Comparison of ENCODE assay signal across 16 mouse cellular contexts in the genomic region with DNA sequence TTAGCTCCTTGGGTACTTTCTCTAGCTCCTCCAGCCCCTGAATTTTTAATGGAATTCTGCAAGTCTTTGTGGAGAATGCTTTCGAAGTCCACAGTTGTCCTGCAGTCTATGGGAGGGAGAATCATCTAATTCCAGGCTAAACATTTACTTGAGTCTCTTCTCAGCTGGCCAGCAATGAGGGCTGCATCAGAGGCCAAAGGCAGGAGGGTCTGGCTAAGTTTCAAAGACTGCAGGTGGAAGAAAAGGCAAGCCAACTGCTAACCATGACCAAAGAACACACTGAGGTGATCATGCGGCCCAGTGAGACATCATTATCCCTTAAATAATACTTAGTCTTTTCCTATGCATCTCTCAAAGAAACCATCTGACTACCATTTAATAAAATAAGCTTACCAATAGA.
DNase-seq lines count a peak whose midpoint lies in the region; ATAC-seq and TF ChIP-seq lines count a peak whose summit lies in the region.
"Had no signal": no experiment of that assay in that cellular context is flagged by ENCODE, and none has a peak within 500 bp of the region (broad histone marks: within the 10 kb centered on the region; RNA-seq: fewer than 3 reads in every experiment).

No protein-coding gene starts in this region.

- no peak for ATAC-seq in kidney, embryonic 16.5 days (ENCODE audit: low FRiP score, low TSS enrichment)
- ATAC-seq: forebrain, embryonic 16.5 days had no signal

- H3K9me3 ChIP-seq in kidney, embryonic 16.5 days (ENCODE audit: low read length), result no peaks in the 10 kb centered on the region
- H3K9me3 ChIP-seq: hindbrain, embryonic 12.5 days had no signal

- no peaks in the 10 kb centered on the region for H3K36me3 ChIP-seq in kidney, adult 2 months (ENCODE audit: control insufficient read depth, insufficient read depth, low read length)
- no peaks in the 10 kb centered on the region for H3K36me3 ChIP-seq in kidney, embryonic 16.5 days (ENCODE audit: insufficient read depth, low read length)
- H3K36me3 ChIP-seq: hindbrain, embryonic 12.5 days had no signal

- WGBS in kidney, adult 2 months, result 58% methylated on average over 2 of the region's 2 CpGs
- WGBS in kidney, embryonic 16.5 days, result 81% methylated on average over 2 of the region's 2 CpGs

- no peak for TF ChIP-seq POLR2A in kidney, adult 2 months (IDR thresholded peaks at IDR 0.05; ENCODE audit: low read depth, low read length)

- no peak overlapping the region for H3K9ac ChIP-seq in kidney, embryonic 16.5 days (replicated peaks; ENCODE audit: low read length)
- H3K9ac ChIP-seq: hindbrain, embryonic 12.5 days had no signal

- no peak overlapping the region for H3K27ac ChIP-seq in kidney, adult 2 months (ENCODE audit: insufficient read depth, low read depth, low read length)
- H3K27ac ChIP-seq in kidney, embryonic 16.5 days (ENCODE audit: low read length), result no peak overlapping the region
- H3K27ac ChIP-seq: hindbrain, embryonic 12.5 days; stomach, postnatal 0 days had no signal

- peaks cover 24% of the 10 kb centered on the region for H3K4me1 ChIP-seq in kidney, adult 2 months (ENCODE audit: control insufficient read depth, insufficient read depth, low read length)
- H3K4me1 ChIP-seq in kidney, embryonic 16.5 days (ENCODE audit: insufficient read depth, low read length), result peaks cover 6% of the 10 kb centered on the region; the same call in 1 of the 2 replicates

- H3K4me2 ChIP-seq in kidney, embryonic 16.5 days (replicated peaks; ENCODE audit: low read depth, low read length), result no peak overlapping the region
- H3K4me2 ChIP-seq: heart, embryonic 11.5 days; hindbrain, embryonic 12.5 days had no signal

- peak; percentile 91 for DNase-seq in kidney, adult 2 months
- DNase-seq in cerebellum, adult 18-20 months, result peak; percentile 55 to 71
- DNase-seq in cerebellum, postnatal 10 days, result peak; percentile 65 to 70
- peak; percentile 64 to 80 for DNase-seq in kidney, postnatal 25 days
- no peak for DNase-seq in retina, postnatal 1 day
- DNase-seq in lung, postnatal 10 days, result no peak
- DNase-seq: embryo, embryonic 11 days; gastrocnemius, postnatal 25 days; heart, postnatal 10 days; liver; lung, adult 18-20 months had no signal

- no peaks in the 10 kb centered on the region for H3K27me3 ChIP-seq in kidney, adult 2 months (replicated peaks; ENCODE audit: control insufficient read depth, insufficient read depth, low read length)
- H3K27me3 ChIP-seq in kidney, embryonic 16.5 days (ENCODE audit: insufficient read depth, low read length), result no peaks in the 10 kb centered on the region
- H3K27me3 ChIP-seq: hindbrain, embryonic 12.5 days had no signal

- TF ChIP-seq CTCF in kidney, adult 2 months (conservative IDR thresholded peaks at IDR 0.05; ENCODE audit: insufficient read depth, insufficient read length, low read depth, low read length), result no peak

- H3K4me3 ChIP-seq in kidney, adult 2 months (ENCODE audit: insufficient read depth, low read depth, low read length), result no peak overlapping the region
- H3K4me3 ChIP-seq in kidney, embryonic 16.5 days (ENCODE audit: low read length), result no peak overlapping the region
- H3K4me3 ChIP-seq: hindbrain, embryonic 12.5 days had no signal

Comparison
In these comparisons a context has a peak if more than half of its experiments do, and no peak if none do; other contexts are left out.
1. DNase-seq: peak in kidney, adult 2 months (single experiment), cerebellum, adult 18-20 months (2 of 2), cerebellum, postnatal 10 days (2 of 2) and kidney, postnatal 25 days (2 of 2); none in retina, postnatal 1 day (single experiment) and lung, postnatal 10 days (single experiment).